Mouse (Mus musculus): ENCODE results near the gene Cdh4. TPM values are rescaled to one million over a fixed set of nuclear protein-coding genes. Genes with fewer than 3 reads are reported as not detected.

Cdh4 gene
- polyA plus RNA-seq, 1 experiment from 2014 or later: 63.4 TPM

- Histone ChIP-seq H3K9ac (ENCODE audit: low read depth, low read length) (no peak overlapping the region), H3K27me3 (ENCODE audit: control insufficient read depth, insufficient read depth, low read depth, low read length) (no peaks in the 10 kb centered on the region), H3K36me3 (ENCODE audit: control insufficient read depth, insufficient read depth, low read length) (no peaks in the 10 kb centered on the region), H3K9me3 (replicated peaks; ENCODE audit: control insufficient read depth, low read length, poor library complexity, severe bottlenecking) (no peaks in the 10 kb centered on the region), H3K4me2 (ENCODE audit: low read length) (no peak overlapping the region), H3K27ac (ENCODE audit: low read length) (no peak overlapping the region), H3K4me1 (ENCODE audit: control insufficient read depth, insufficient read depth, low read length) (peaks cover 10% of the 10 kb centered on the region), H3K4me3 (ENCODE audit: low read depth, low read length) (no peak overlapping the region)
- 27% methylated on average over 10 of the region's 10 CpGs for WGBS
- ATAC-seq: no peak
Observed at GRCm38 (mm10) chr2:179670689-179671088, 228.5 kb downstream of the Cdh4 start.

DNA sequence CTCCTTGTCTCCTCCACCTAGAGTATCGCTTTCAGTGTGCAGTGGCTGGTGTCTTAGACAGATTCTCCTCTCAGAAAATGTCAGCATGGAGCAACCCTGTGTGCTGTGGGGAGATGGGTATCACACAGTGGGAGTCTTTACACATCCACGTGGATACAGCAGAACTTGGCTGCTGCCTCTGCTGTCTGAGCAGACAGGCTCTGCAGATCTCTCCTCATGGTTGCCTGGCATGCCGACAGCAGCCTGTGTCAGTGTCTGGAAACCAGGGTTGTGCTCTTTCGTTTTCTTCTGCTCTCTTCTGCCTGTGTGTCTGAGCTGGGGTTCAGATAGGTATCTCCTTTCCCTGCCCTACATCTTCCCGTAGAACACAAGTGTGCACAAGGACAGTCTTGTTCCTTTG, 237.6 kb downstream of the Cdh4 start:
- WGBS: 69% methylated on average over 5 of the region's 5 CpGs
- Histone ChIP-seq H3K27me3 (ENCODE audit: control insufficient read depth, insufficient read depth, low read depth, low read length) (no peaks in the 10 kb centered on the region), H3K4me3 (ENCODE audit: low read depth, low read length) (no peak overlapping the region), H3K4me2 (ENCODE audit: low read length) (no peak overlapping the region), H3K36me3 (ENCODE audit: control insufficient read depth, insufficient read depth, low read length) (no peaks in the 10 kb centered on the region), H3K9me3 (replicated peaks; ENCODE audit: control insufficient read depth, low read length, poor library complexity, severe bottlenecking) (no peaks in the 10 kb centered on the region), H3K27ac (ENCODE audit: low read length) (no peak overlapping the region), H3K9ac (ENCODE audit: low read depth, low read length) (no peak overlapping the region), H3K4me1 (ENCODE audit: control insufficient read depth, insufficient read depth, low read length) (no peaks in the 10 kb centered on the region)
- no peak for ATAC-seq

- H3K27ac ChIP-seq (ENCODE audit: low read length): no peak overlapping the region
- no peaks in the 10 kb centered on the region for H3K36me3 ChIP-seq (ENCODE audit: control insufficient read depth, insufficient read depth, low read length)
- H3K9me3 ChIP-seq (replicated peaks; ENCODE audit: control insufficient read depth, low read length, poor library complexity, severe bottlenecking): no peaks in the 10 kb centered on the region
- WGBS: 90% methylated on average over 1 of the region's 1 CpGs
- no peaks in the 10 kb centered on the region for H3K27me3 ChIP-seq (ENCODE audit: control insufficient read depth, insufficient read depth, low read depth, low read length)
- no peak overlapping the region for H3K4me3 ChIP-seq (ENCODE audit: low read depth, low read length)
- no peak for ATAC-seq
- H3K4me2 ChIP-seq (ENCODE audit: low read length): no peak overlapping the region
- peaks cover under 1% of the 10 kb centered on the region; the same call in 1 of the 2 replicates for H3K4me1 ChIP-seq (ENCODE audit: control insufficient read depth, insufficient read depth, low read length)
- no peak overlapping the region for H3K9ac ChIP-seq (ENCODE audit: low read depth, low read length)
Observed at GRCm38 (mm10) chr2:179681386-179681785, 239.2 kb downstream of the Cdh4 start.

- peak; percentile 38; the same call in 1 of the 2 replicates for ATAC-seq
- Histone ChIP-seq H3K4me3 (ENCODE audit: low read depth, low read length) (no peak overlapping the region), H3K9ac (ENCODE audit: low read depth, low read length) (no peak overlapping the region), H3K27me3 (ENCODE audit: control insufficient read depth, insufficient read depth, low read depth, low read length) (no peaks in the 10 kb centered on the region), H3K9me3 (replicated peaks; ENCODE audit: control insufficient read depth, low read length, poor library complexity, severe bottlenecking) (no peaks in the 10 kb centered on the region), H3K27ac (ENCODE audit: low read length) (peak overlapping the region; percentile 54), H3K36me3 (ENCODE audit: control insufficient read depth, insufficient read depth, low read length) (no peaks in the 10 kb centered on the region), H3K4me1 (ENCODE audit: control insufficient read depth, insufficient read depth, low read length) (peaks cover 16% of the 10 kb centered on the region), H3K4me2 (ENCODE audit: low read length) (no peak overlapping the region)
- WGBS: 25% methylated on average over 12 of the region's 12 CpGs
Observed at GRCm38 (mm10) chr2:179687243-179687681, 245.0 kb downstream of the Cdh4 start.

DNA sequence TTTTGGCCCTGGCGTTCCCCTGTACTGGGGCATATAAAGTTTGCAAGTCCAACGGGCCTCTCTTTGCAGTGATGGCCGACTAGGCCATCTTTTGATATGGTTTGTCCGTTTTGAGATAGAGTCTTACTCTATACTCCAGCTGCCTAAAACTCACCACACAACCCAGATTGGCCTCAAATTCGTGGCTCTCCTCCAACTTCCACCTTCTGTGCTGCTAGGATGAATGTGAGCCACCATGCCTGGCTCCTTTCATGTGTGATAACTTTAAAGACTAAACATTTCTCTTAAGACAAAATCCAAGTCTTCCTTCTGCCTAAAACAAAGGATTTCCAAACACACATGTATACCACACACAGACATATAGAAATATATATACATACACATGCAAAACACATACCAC, 246.7 kb downstream of the Cdh4 start:
- Histone ChIP-seq H3K9me3 (replicated peaks; ENCODE audit: control insufficient read depth, low read length, poor library complexity, severe bottlenecking) (no peaks in the 10 kb centered on the region), H3K36me3 (ENCODE audit: control insufficient read depth, insufficient read depth, low read length) (no peaks in the 10 kb centered on the region), H3K9ac (ENCODE audit: low read depth, low read length) (no peak overlapping the region), H3K4me2 (ENCODE audit: low read length) (no peak overlapping the region), H3K4me3 (ENCODE audit: low read depth, low read length) (no peak overlapping the region), H3K27me3 (ENCODE audit: control insufficient read depth, insufficient read depth, low read depth, low read length) (no peaks in the 10 kb centered on the region), H3K27ac (ENCODE audit: low read length) (no peak overlapping the region), H3K4me1 (ENCODE audit: control insufficient read depth, insufficient read depth, low read length) (peaks cover 16% of the 10 kb centered on the region)
- WGBS: 86% methylated on average over 5 of the region's 5 CpGs
- ATAC-seq: no peak

- H3K4me3 ChIP-seq (ENCODE audit: low read depth, low read length): no peak overlapping the region
- H3K9me3 ChIP-seq (replicated peaks; ENCODE audit: control insufficient read depth, low read length, poor library complexity, severe bottlenecking): no peaks in the 10 kb centered on the region
- H3K9ac ChIP-seq (ENCODE audit: low read depth, low read length): no peak overlapping the region
- H3K4me1 ChIP-seq (ENCODE audit: control insufficient read depth, insufficient read depth, low read length): peaks cover 20% of the 10 kb centered on the region
- H3K36me3 ChIP-seq (ENCODE audit: control insufficient read depth, insufficient read depth, low read length): no peaks in the 10 kb centered on the region
- H3K27ac ChIP-seq (ENCODE audit: low read length): no peak overlapping the region
- no peak for ATAC-seq
- 77% methylated on average over 3 of the region's 3 CpGs for WGBS
- no peak overlapping the region for H3K4me2 ChIP-seq (ENCODE audit: low read length)
- no peaks in the 10 kb centered on the region for H3K27me3 ChIP-seq (ENCODE audit: control insufficient read depth, insufficient read depth, low read depth, low read length)
Observed at GRCm38 (mm10) chr2:179689761-179690160, 247.5 kb downstream of the Cdh4 start.

- no peak overlapping the region for H3K9ac ChIP-seq (ENCODE audit: low read depth, low read length)
- no peak for ATAC-seq
- no peaks in the 10 kb centered on the region for H3K36me3 ChIP-seq (ENCODE audit: control insufficient read depth, insufficient read depth, low read length)
- no peaks in the 10 kb centered on the region for H3K27me3 ChIP-seq (ENCODE audit: control insufficient read depth, insufficient read depth, low read depth, low read length)
- H3K4me2 ChIP-seq (ENCODE audit: low read length): no peak overlapping the region
- peaks cover 23% of the 10 kb centered on the region for H3K4me1 ChIP-seq (ENCODE audit: control insufficient read depth, insufficient read depth, low read length)
- WGBS: 45% methylated on average over 7 of the region's 7 CpGs
- H3K4me3 ChIP-seq (ENCODE audit: low read depth, low read length): no peak overlapping the region
- no peaks in the 10 kb centered on the region for H3K9me3 ChIP-seq (replicated peaks; ENCODE audit: control insufficient read depth, low read length, poor library complexity, severe bottlenecking)
- no peak overlapping the region for H3K27ac ChIP-seq (ENCODE audit: low read length)
Observed at GRCm38 (mm10) chr2:179690571-179690970, 248.3 kb downstream of the Cdh4 start.

DNA sequence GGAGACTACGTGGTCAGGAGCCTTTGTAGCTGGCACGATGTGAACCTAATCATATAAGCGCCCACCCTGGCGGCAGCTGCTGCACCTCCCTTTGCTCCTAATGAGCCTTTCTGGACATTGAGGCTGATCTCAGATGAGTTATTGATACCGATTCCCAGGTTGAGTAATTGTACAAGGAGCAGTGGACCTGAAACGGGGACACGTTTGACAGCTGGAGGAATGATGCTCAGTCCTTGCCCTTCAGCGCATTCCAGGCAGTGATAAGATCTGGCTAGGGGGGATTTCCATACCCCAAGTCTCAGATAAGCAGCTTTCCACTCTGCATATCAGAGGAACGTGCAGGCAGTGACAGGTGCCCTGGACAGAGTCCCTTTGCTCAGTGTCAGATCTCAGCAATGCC, 252.7 kb downstream of the Cdh4 start:
- 45% methylated on average over 9 of the region's 9 CpGs for WGBS

DNA sequence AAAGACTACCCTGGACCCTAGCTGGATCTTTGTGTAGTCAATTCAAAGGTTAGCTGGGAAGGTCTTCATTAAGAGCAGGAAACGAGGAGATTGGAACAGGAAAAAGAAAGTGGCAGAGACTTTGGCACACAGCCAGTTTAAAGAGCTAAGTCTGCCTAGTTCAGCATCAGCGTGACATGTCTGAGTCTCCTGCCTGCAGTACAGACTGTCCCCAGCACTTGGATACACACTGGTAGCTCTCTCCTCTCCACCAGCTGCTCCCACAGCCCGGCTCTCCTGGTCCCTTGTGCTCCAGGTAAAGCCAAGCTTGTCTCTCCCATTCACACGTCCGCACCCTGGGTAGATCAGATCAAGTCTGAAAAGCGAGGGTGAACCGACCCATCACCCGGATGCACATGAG, 255.4 kb downstream of the Cdh4 start:
- Histone ChIP-seq H3K4me3 (ENCODE audit: low read depth, low read length) (no peak overlapping the region), H3K9ac (ENCODE audit: low read depth, low read length) (no peak overlapping the region), H3K27ac (ENCODE audit: low read length) (no peak overlapping the region), H3K36me3 (ENCODE audit: control insufficient read depth, insufficient read depth, low read length) (no peaks in the 10 kb centered on the region), H3K4me2 (ENCODE audit: low read length) (no peak overlapping the region), H3K4me1 (ENCODE audit: control insufficient read depth, insufficient read depth, low read length) (peaks cover 11% of the 10 kb centered on the region; the same call in 1 of the 2 replicates), H3K27me3 (ENCODE audit: control insufficient read depth, insufficient read depth, low read depth, low read length) (no peaks in the 10 kb centered on the region), H3K9me3 (replicated peaks; ENCODE audit: control insufficient read depth, low read length, poor library complexity, severe bottlenecking) (no peaks in the 10 kb centered on the region)
- no peak for ATAC-seq
- 69% methylated on average over 8 of the region's 8 CpGs for WGBS

More for the DNA sequence above, 252.7 kb downstream of the Cdh4 start:
- H3K27me3 ChIP-seq (ENCODE audit: control insufficient read depth, insufficient read depth, low read depth, low read length): no peaks in the 10 kb centered on the region
- no peaks in the 10 kb centered on the region for H3K36me3 ChIP-seq (ENCODE audit: control insufficient read depth, insufficient read depth, low read length)
- no peak overlapping the region; the same call in 1 of the 2 replicates for H3K27ac ChIP-seq (ENCODE audit: low read length)
- H3K4me2 ChIP-seq (ENCODE audit: low read length): no peak overlapping the region
- no peak overlapping the region for H3K9ac ChIP-seq (ENCODE audit: low read depth, low read length)
- H3K4me3 ChIP-seq (ENCODE audit: low read depth, low read length): no peak overlapping the region
- peaks cover 9% of the 10 kb centered on the region; the same call in 1 of the 2 replicates for H3K4me1 ChIP-seq (ENCODE audit: control insufficient read depth, insufficient read depth, low read length)
- no peak for ATAC-seq
- no peaks in the 10 kb centered on the region for H3K9me3 ChIP-seq (replicated peaks; ENCODE audit: control insufficient read depth, low read length, poor library complexity, severe bottlenecking)
